Mouse (Mus musculus) cortical plate, adult 2 months (tissue): ENCODE results near the gene Mfap1a.

ENCODE experiments used
- CTCF ChIP-seq: fragments of 200-500 bp; IDR thresholded peaks from 2 replicates; pipeline ENCODE4 v1.5.1; 2011; ENCODE audit warnings: mild to moderate bottlenecking, control low read depth, low read length; ENCODE audit not compliant: insufficient read depth; ENCODE audit errors: extremely low read depth
- POLR2A ChIP-seq: fragments of 200-500 bp; IDR thresholded peaks from 2 replicates; pipeline ENCODE4 v1.6.1; 2011; ENCODE audit warnings: mild to moderate bottlenecking, low read length, control low read depth; ENCODE audit not compliant: insufficient read depth; ENCODE audit errors: extremely low read depth

GRCm38 (mm10) chr2:121507951-121508330 is 1.5 kb upstream of the Mfap1a start:
- TF ChIP-seq CTCF, result no peak
- TF ChIP-seq POLR2A, result no peak
